Mouse (Mus musculus) spleen, adult 2 months (tissue): Measurements from ENCODE around the gene Tulp3. TPM values are rescaled to one million over a fixed set of nuclear protein-coding genes. Genes with fewer than 3 reads are reported as not detected.
A peak's percentile ranks its signal among the peaks of the same experiment; 100 is the strongest.

Experiments used
- DNase-seq, 2 experiments: peaks; one replicate each; pipeline versions ENCODE4 v3.0.0 to v3.0.0-alpha.2; 2012 to 2021; ENCODE audit warnings: low spot score in 2 of 2, low read depth in 1 of 2
- H3K27ac ChIP-seq: fragments of 200-500 bp; 2 replicates; pipeline ENCODE4 v1.5.1; 2012; ENCODE audit warnings: low read length, inconsistent platforms; ENCODE audit not compliant: insufficient read depth
- H3K27me3 ChIP-seq: fragments of 200-500 bp; 2 replicates; pipeline ENCODE4 v1.6.1; 2012; ENCODE audit warnings: mild to moderate bottlenecking, moderate library complexity, low read length, inconsistent platforms; ENCODE audit not compliant: control insufficient read depth, insufficient read depth
- H3K36me3 ChIP-seq: fragments of 200-500 bp; 2 replicates; pipeline ENCODE4 v1.6.1; 2012; ENCODE audit warnings: mild to moderate bottlenecking, low read length, inconsistent platforms; ENCODE audit not compliant: control insufficient read depth, insufficient read depth
- H3K4me1 ChIP-seq: fragments of 200-500 bp; 2 replicates; pipeline ENCODE4 v1.6.1; 2011; ENCODE audit warnings: inconsistent platforms; ENCODE audit not compliant: control insufficient read depth, insufficient read depth, insufficient read length
- H3K4me3 ChIP-seq: fragments of 200-500 bp; 2 replicates; pipeline ENCODE4 v1.5.1; 2011; ENCODE audit warnings: mild to moderate bottlenecking, inconsistent platforms; ENCODE audit not compliant: insufficient read depth, insufficient read length; ENCODE audit errors: extremely low read depth
- CTCF ChIP-seq: fragments of 200-500 bp; IDR thresholded peaks from 2 replicates; pipeline ENCODE4 v1.5.1; 2011; ENCODE audit warnings: mild to moderate bottlenecking, inconsistent platforms; ENCODE audit not compliant: insufficient read depth, insufficient read length, insufficient replicate concordance; ENCODE audit errors: extremely low read depth
- POLR2A ChIP-seq: fragments of 200-500 bp; IDR thresholded peaks from 2 replicates; pipeline ENCODE4 v1.6.1; 2011; ENCODE audit warnings: low read depth, low read length, inconsistent platforms
- WGBS: fragments of 180-500 bp; shearing (Covaris S2); methylation state at CpG from one replicate; pipeline ENCODE4 v1.1.7; 2018; 5-methylcytosine and 5-hydroxymethylcytosine counted together
- polyA plus RNA-seq: library from polyadenylated mRNA; depleted of rRNA; stranded (reverse); fragments of >200 nt; gene quantifications from 2 replicates; pipeline ENCODE4 v1.2.3, GENCODE M21; 2012

The Tulp3 gene
- polyA plus RNA-seq, 1 experiment = 5.9 TPM

DNA sequence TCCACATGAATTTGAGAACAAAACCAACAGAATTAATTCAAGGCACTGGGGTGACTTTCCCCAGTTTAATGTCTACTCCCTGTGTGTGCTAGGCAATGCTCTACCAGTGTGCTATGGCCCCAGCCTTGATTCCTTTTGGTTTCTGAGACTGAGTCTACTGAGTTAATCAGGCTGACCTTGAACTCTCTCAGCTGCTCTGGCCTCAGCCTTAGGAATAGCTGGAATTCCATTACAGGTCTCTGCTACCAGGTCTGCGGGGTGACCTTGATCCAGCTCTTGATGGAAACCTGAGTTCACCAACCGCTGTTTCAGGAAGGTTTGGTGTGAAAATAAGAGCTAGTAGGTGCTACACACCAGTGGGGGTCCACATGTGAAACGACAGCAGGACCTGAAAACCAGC lies 53.8 kb downstream of the Tulp3 start:
- Histone ChIP-seq H3K4me1 (no peaks in the 10 kb centered on the region; the same call in 1 of the 2 replicates), H3K27me3 (peaks cover 12% of the 10 kb centered on the region), H3K36me3 (no peaks in the 10 kb centered on the region), H3K27ac (no peak overlapping the region), H3K4me3 (no peak overlapping the region)
- no peak for DNase-seq
- 89% methylated on average over 3 of the region's 3 CpGs for WGBS
- TF ChIP-seq POLR2A (no peak), CTCF (no peak)

DNA sequence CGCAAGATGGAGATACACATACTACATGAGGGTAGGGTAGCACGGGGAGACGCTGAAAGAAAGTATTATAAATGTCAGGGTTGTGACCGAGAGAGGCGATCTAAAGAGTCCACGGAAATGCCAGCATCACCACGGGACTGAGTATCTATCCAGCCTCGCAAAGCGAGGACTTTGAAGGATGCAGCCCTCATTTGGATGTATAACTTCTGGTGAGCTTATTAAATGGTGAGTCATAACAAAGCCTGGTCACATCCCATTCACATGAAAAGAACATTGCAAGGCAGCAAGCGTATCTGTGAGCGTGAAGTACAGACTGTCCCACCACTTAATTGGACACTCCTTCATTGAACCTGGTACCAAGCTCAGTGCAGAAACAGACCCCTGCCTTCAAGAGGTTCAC lies 54.2 kb downstream of the Tulp3 start:
- Histone ChIP-seq H3K4me1 (no peaks in the 10 kb centered on the region; the same call in 1 of the 2 replicates), H3K36me3 (no peaks in the 10 kb centered on the region), H3K4me3 (no peak overlapping the region), H3K27me3 (peaks cover 12% of the 10 kb centered on the region), H3K27ac (no peak overlapping the region)
- 63% methylated on average over 11 of the region's 11 CpGs for WGBS
- DNase-seq = no peak
- no peak for TF ChIP-seq POLR2A
- no peak for TF ChIP-seq CTCF

DNA sequence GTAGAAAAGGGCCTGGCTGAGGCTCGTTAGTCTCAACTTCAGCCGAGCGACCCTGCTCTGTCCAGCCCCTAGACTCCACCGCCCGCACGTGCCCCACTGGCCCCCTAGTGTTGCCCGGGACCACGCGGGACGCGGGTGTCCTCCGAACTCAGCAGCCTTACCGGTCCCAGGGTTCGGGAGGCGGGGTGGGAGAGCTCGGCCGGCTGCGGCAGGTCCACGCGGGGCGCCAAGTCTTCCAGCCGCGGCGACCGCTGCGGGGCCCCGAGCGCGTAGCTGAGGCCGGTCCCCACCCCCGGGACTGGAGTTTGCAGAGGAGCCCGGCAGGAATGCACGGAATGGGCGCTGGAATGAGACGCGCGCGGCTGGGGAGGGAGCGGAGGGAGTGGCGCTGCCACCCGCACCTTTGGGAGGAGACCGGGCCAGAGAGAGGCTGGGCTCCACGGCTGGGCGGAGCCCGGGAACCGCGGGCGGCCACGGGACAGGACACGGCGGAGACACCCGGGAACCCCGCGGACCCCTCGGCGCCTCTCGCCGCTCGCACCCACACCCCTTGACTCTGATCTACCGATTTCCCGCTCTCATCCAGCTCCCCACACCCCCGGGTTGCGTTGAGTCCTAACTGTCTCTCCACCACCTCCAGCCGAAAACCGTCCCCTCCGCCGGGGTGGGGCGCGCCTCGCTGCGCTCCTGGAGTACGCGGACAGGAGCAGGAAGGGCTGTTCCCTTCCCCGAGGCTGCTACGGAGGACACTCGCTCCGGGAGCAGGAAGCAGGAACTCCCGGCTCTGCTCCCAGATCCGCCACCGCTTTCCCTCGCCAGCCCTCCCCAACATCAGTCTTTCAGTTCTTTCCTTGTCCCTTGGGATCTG lies 55.3 kb downstream of the Tulp3 start, which contains the start of gene Tead4:
Tead4 (minus strand) TSS at position 690 of the 868 bp plus-strand sequence.
- Histone ChIP-seq H3K27me3 (peaks cover 12% of the 10 kb centered on the region), H3K4me3 (peak within 1 kb of the TSS; percentile 48), H3K36me3 (no peaks in the 10 kb centered on the region), H3K27ac (no peak within 1 kb of the TSS), H3K4me1 (no peaks in the 10 kb centered on the region; the same call in 1 of the 2 replicates)
- 1% methylated on average over 68 of the region's 81 CpGs for WGBS
- TF ChIP-seq CTCF (no peak), POLR2A (no peak)
- DNase-seq = no peak

DNA sequence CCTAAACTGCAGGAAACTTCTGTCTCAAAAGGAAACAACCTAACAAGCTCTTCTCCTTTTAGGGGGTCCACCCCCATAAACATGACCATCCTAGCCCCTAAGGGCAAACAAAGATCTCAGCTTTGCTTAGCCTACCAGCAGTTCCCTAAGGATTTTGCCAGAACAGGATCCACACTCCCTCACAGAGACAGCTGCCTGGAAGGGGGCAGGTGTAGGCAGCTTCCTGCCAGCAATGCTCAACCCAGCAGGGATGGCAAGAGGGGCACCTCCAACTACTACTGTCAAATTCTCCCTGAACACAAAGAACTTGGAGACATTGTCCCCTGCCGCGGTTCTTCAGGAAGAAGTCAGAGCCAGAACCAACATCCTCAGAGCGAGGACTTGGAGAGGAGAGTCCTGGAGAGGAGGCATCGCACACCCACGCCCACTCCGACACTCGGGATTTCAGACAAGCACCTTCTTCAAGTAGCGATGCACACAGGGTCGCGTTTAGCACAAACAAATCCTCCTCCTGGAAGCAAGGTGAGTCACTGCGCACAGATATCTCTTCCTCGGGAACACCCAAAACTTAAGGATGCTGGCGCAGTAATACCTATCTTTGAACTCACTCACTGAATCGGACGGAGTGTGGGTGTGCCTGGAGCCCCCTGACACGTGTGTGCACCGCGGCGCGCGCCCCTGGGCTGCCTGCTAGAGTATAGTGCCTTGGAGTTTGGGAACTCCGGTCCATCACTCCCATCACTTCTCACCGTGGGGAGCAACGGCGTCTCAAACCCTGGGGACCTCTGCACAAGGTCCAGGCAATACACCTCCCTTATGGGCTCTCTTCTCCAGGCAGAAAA lies 56.1 kb downstream of the Tulp3 start:
- Histone ChIP-seq H3K4me3 (peak overlapping the region; percentile 48; the same call in 1 of the 2 replicates), H3K27me3 (peaks cover 12% of the 10 kb centered on the region), H3K4me1 (no peaks in the 10 kb centered on the region; the same call in 1 of the 2 replicates), H3K36me3 (no peaks in the 10 kb centered on the region), H3K27ac (no peak overlapping the region)
- TF ChIP-seq POLR2A (no peak), CTCF (no peak)
- DNase-seq = no peak
- WGBS = 5% methylated on average over 25 of the region's 25 CpGs

DNA sequence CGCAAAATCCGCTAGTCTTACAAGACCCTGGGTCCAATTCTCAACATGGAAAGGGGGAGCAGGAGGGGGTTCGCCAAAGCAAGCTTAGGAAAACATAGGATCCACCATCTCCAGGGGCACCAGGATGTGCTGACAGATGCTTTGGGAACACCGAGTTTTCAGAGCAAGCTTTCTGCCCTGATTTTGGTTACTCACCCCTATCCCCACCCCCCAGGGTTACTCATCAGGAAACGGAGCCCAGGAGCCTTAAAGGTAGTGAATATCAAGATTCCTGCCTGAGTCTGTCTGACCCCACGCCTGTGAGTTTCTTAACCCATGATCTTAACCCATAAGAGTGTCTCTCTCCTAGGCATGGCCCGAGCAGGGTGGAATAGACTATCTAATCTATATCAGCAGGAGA lies 57.4 kb downstream of the Tulp3 start:
- no peak for TF ChIP-seq CTCF
- H3K27me3 ChIP-seq = peaks cover 12% of the 10 kb centered on the region

DNA sequence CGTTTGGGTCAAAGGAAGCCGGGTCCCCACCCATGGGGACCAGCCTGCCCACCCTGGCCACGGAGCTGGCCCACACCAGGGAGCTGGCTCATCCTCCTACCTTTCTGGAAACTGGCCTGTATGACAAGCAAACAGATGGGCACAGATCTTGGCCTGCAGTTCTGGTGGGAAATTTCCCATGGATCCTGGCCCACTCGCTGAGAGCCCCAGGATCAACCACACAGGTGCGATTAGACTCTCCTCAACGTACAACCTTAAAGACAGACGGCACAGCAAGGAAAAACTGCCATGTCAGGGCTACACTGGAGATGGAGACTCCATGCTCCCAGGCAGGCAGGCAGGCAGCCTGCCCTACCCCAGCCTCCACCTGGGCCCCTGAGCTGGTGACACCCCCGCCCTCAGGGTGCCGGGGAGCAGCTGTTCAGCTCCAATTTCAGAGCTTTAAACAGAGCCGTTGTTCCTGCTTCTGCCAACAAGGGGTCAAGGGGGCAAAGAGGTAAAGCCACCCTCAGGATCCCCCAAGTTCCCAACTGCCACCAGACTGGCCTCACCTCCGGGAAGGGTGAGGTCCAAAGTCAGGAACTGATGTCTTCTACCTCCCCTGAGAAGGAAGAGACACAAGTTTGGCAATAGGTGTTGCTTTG lies 58.8 kb downstream of the Tulp3 start:
- Histone ChIP-seq H3K36me3 (no peaks in the 10 kb centered on the region), H3K27ac (no peak overlapping the region), H3K4me1 (no peaks in the 10 kb centered on the region; the same call in 1 of the 2 replicates), H3K4me3 (no peak overlapping the region), H3K27me3 (peaks cover 11% of the 10 kb centered on the region)
- no peak for DNase-seq
- TF ChIP-seq POLR2A = no peak
- no peak for TF ChIP-seq CTCF
- 69% methylated on average over 11 of the region's 11 CpGs for WGBS

More for the DNA sequence above, 57.4 kb downstream of the Tulp3 start:
- Histone ChIP-seq H3K4me1 (no peaks in the 10 kb centered on the region; the same call in 1 of the 2 replicates), H3K36me3 (no peaks in the 10 kb centered on the region), H3K4me3 (no peak overlapping the region), H3K27ac (no peak overlapping the region)
- 61% methylated on average over 7 of the region's 7 CpGs for WGBS
- no peak for DNase-seq
